Mouse (Mus musculus): ENCODE measurements around the gene Vill. TPM values are rescaled to one million over a fixed set of nuclear protein-coding genes. Genes with fewer than 3 reads are reported as not detected.

Gene Vill
- polyA plus RNA-seq (2015; fragmentation: Illumina TruSeq; extraction: RNeasy Lipid Tissue Mini Kit (QIAGEN cat#74804); ENCODE audit: insufficient read depth, low replicate concordance): 6.1 TPM

DNA sequence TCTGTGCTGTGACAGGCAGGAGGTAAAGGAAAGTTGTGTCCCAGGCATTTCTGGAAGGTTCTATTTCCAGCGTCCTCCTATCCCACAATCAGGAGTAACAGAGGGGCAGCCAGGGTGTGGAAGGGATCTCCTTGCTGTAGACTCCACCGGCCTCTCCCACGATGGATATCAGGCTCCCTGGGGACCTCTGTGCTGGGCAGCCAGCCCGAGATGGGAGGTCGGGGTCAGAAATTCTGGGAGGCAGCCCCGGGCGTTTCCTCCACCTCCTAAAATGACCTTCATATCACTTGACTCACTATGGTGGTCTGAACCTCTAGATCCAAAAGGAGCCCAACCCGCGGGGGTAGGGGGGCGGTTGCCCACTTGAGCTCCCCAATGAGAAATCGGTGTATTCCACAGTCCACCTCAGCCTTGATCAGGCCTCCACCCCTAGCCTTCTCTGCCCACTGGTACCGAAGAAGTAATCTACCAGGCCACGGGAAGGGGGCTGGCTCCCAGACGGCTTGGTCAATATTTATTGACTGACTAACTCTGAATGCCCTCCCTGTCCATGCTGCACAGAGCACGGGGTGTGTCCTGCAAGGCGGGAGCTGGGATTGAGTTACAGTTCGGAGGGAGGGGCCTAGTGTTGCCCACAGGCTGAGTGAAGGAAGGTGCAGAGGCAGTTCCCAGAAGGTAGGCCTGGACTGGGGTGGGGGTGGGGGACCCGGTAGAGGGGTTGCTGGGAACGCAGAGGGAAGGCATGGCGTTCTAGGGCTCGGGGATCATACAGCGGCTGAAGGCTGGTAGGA lies at the start of gene Vill:
TSS of gene Vill (plus strand) at position 625 of the 791 bp plus-strand sequence.

DNA sequence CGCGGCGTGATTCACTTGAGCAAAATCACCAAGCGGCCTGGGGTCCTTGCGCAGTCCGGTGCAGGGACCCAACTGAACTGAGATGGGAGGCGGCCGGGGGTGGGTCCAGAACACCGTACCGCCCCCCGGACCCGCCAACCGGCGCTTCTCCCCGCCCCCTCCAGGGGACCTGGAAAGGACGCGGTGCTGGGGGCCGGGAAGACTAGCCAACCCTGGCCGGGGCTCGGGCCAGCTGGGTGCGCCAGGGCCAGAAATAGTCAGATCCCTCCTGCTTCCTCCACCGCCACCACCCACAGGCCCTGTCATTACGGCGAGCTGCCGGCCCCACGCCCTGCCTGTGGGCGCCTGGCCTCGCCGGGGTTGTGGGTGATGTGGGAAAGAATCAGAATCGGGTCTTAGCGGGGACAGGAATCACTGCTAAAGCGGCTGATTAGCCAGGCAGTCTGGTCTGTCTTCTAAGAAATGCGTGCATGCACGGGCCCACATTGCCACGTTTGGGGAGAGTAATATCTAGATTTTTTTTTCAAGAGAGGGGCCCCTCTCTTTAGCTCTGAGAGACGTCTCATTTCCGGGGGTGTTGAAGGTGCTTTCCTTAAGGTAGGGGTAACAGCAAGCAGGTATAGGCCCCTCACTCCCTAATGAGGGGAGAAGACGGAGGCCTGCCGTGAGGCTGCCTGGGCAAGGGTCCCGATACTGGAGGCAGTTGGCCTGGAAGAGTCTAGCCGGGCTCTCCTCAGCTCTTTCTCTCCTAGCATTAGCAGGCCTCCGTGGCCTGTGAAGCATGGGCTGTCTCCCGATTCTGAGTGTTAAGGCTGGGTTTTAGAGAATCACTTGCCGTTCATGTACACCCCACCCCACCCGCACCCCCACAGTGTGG lies 41.1 kb downstream of the Vill start, which contains the start of gene Plcd1:
TSS of gene Plcd1 (minus strand) at position 84 of the 877 bp plus-strand sequence.

DNA sequence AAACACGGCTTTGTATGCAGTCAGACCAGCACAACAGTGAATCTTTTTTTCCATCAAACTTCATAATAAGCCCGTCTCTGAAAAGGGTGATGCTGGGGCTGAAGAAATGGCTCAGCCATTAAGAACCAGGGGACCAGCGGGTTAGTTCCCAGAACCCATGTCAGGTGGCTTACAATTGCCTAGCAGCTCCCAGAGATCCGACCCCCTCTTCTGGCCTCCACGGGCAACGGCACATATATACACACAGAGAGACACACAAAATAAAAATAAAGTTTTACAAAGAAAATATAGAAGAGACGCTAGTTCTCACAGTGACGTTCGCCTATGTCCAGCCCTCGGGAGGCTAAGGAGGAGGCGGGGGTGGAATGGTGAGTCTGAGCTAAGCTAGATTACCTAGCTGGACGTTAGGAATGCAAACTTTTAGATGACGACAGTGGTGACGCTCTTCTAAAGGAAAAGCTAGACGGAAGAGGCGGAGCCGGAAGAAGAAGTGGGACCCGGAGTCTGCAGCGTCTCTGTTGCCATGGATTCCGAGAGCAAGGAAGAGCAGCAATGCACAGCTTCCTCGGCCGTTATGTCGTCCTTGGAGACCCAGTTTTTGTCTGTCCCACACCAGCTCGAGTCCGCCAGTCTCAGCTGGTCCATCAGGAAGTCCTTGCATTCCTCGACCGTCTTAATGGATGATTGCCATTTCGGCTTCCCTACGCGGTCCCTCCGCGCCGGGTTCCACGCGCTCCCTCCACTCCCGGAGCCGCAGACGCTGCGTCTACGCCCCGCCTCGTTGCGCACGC lies 49.6 kb downstream of the Vill start, which contains the start of gene Dlec1:
TSS of gene Dlec1 (plus strand) at position 487 of the 791 bp plus-strand sequence.

Other genes starting within 250 kb of the Vill start
- 4.9 TPM for gene Ctdspl, start 126.3 kb upstream of the Vill start, polyA plus RNA-seq (2015; fragmentation: Illumina TruSeq; extraction: RNeasy Lipid Tissue Mini Kit (QIAGEN cat#74804); ENCODE audit: insufficient read depth, low replicate concordance)
- 2.0 TPM for gene Plcd1, start 40.7 kb downstream of the Vill start, polyA plus RNA-seq (2015; fragmentation: Illumina TruSeq; extraction: RNeasy Lipid Tissue Mini Kit (QIAGEN cat#74804); ENCODE audit: insufficient read depth, low replicate concordance)
- 0.43 TPM for gene Dlec1, start 49.7 kb downstream of the Vill start, polyA plus RNA-seq (2015; fragmentation: Illumina TruSeq; extraction: RNeasy Lipid Tissue Mini Kit (QIAGEN cat#74804); ENCODE audit: insufficient read depth, low replicate concordance)
- not detected for gene Acaa1b, start 104.3 kb downstream of the Vill start, polyA plus RNA-seq (2015; fragmentation: Illumina TruSeq; extraction: RNeasy Lipid Tissue Mini Kit (QIAGEN cat#74804); ENCODE audit: insufficient read depth, low replicate concordance)
- gene Gm47289, start 106.4 kb downstream of the Vill start, polyA plus RNA-seq (2015; fragmentation: Illumina TruSeq; extraction: RNeasy Lipid Tissue Mini Kit (QIAGEN cat#74804); ENCODE audit: insufficient read depth, low replicate concordance): not detected
- gene Slc22a13, start 156.3 kb downstream of the Vill start, polyA plus RNA-seq (2015; fragmentation: Illumina TruSeq; extraction: RNeasy Lipid Tissue Mini Kit (QIAGEN cat#74804); ENCODE audit: insufficient read depth, low replicate concordance): not detected